Mouse (Mus musculus): ENCODE measurements around the gene Mgat3. TPM values are rescaled to one million over a fixed set of nuclear protein-coding genes. Genes with fewer than 3 reads are reported as not detected.

Mgat3 gene
- total RNA-seq, 2 experiments from 2014 or later = 1.6 to 2.0 TPM

DNA sequence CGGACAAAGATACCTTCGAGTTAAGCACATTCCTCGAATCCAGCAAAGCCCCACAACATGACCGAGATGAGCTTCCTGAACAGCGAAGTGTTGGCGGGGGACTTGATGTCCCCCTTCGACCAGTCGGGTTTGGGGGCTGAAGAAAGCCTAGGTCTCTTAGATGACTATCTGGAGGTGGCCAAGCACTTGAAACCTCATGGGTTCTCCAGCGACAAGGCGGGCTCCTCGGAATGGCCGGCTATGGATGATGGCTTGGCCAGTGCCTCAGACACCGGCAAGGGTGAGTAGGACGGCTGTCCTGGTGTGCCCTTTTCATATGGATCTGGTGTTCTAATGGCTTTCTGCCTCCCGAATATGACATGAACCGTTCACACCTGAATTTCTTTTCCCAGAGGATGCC, 82.7 kb downstream of the Mgat3 start:
- DNase-seq = no peak
- intact Hi-C loops (cut with DNase I) = no loop called here

GRCm38 (mm10) chr15:80256656-80257601, 83.4 kb downstream of the Mgat3 start:
- intact Hi-C loops (cut with DNase I) = no loop called here

DNA sequence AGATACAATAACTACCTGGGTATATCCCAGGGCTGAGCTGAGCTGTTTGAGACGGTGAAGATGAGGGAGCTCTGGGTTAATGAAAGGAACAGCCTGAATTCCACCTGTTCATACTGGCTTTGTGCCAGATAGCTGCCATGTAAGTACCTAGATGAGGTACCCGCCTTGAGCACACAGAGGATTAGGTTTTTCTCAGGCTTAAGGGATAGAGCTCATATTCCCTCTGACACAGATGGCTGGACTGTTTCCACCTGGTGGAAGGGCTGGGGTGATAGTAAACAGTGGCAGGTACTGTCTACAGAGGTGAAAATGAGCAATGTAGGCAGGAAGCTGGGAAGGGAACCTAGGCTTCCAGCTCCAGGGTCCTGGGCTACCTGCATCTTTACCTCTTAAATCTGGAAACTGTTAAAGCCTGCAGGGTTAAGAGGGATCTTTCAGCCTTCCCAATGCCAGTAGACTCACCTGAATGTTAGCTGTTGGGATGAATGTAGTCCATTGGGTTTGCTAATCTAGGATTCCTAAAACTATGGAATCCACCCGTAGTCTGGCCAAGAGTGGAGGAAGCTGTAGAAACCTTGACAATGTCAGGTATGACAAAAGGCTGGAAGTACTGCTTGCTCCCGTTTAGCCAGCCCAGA, 84.2 kb downstream of the Mgat3 start:
- intact Hi-C loops (cut with DNase I) = no loop called here

More at GRCm38 (mm10) chr15:80256656-80257601, 83.4 kb downstream of the Mgat3 start:
- DNase-seq = no peak

DNA sequence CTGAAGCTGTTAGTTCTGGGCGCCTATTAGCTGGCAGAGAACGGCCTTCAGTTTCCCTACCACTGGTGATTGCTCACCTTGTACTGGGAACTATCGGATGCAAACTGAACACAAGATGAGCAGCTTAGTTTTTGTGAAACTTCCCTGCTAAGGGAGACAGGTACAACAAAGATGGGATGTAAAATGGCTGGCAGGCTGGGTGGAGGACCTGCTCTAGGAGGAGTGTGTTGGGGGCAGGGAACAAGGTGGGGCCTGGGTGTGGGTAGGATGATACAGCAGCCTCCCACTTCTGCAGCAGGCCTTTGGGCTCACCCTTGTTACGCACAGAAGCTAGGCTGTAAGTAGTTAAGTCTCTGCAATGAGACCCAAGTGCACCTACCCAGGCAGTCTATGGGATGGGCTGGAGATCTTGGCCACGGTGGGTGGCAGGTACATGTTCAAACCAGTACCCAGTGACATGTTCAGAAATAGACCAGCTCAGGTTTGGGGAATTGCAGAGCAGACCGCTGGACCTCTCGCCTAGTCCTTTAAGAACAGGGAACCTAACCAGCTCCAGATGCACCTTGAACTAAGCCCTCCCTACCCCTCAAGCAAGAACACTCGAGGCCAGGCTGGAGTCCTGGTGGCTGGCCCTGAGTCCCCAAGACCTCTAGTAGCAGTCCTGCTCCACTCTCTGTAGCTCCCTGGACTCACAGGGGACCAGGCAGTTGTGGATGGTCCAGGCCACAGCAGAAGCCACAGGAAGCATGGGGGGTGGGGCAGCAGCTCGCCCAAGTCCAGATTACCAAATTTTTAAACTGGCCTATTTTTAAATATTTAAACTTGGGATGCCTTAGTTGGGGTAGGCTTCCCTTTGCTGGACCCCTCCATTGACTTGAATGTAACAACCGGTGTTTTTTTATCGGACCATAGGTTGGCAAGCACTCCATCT, 85.0 kb downstream of the Mgat3 start:
- peak; percentile 26 to 28 for DNase-seq
- intact Hi-C loops (cut with DNase I) = no loop called here

More for the DNA sequence above, 84.2 kb downstream of the Mgat3 start:
- peak in 1 of 2 experiments; percentile 29 for DNase-seq

DNA sequence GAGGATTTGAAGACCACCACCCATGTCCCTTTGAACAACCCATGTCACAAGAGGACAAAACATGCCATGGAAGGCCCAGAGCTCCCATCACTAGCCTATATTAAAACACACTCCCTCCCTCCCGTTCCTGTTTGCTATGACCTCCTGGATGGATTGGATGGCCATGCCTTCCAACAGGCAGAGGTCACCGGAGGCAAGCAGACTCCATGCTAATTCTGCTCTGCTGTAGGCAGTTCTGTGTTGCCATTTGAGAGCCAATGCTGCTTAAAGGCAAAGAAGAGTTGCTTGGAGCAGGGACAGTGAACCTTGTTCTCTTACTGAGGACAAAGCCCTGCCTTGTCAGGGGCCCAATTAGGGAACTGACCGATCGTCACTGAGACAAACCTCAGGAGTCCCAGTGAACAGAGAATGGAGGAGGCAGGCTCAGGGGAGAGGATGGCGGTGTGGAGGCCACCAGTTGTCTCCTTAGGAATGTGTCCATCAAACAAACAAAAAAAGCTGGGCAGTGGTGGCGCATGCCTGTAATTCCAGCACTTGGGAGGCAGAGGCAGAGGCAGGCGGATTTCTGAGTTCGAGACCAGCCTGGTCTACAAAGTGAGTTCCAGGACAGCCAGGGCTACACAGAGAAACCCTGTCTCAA, 86.0 kb downstream of the Mgat3 start:
- DNase-seq = no peak
- intact Hi-C loops (cut with DNase I) = loop anchor here (2.0 to 10.0 kb wide), 3 partner anchors 33 to 935 kb away; partner anchors contain the start of gene Mrtfa

- peak; percentile 86 to 92 for DNase-seq
- intact Hi-C loops (cut with DNase I) = loop anchor here (2.0 to 10.0 kb wide), 3 partner anchors 34 to 934 kb away; partner anchors contain the start of gene Mrtfa
Observed at GRCm38 (mm10) chr15:80260677-80261076, 87.2 kb downstream of the Mgat3 start.

DNA sequence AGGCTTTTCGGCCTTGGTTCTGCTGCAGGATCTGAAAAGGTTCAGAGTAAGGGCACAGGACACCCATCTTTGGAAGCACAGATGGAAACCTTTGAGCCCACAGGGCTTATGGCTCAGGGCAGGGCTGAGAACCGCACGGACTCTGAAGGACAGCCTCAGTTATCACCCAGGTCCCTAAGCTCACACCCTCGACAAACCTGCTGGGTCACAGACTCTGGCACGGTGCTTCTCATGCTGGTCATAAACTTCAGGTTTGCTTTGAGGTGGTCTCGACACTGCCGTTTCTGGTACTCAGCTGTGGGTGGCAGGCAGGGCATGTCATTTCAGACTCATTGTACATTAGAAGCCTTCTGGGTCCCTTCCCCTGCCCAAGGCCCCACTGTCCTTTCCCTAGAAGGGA, 87.6 kb downstream of the Mgat3 start:
- intact Hi-C loops (cut with DNase I) = loop anchor here (2.0 to 10.0 kb wide), 3 partner anchors 34 to 934 kb away; partner anchors contain the start of gene Mrtfa

GRCm38 (mm10) chr15:80263610-80264575, 90.4 kb downstream of the Mgat3 start, which contains the start of gene Rps19bp1:
Gene Rps19bp1 (minus strand): TSS chr15:80264315.
- DNase-seq = peak; percentile 89 to 91
- intact Hi-C loops (cut with DNase I) = loop anchor here (5.0 to 10.0 kb wide), 2 partner anchors 533 to 931 kb away; partner anchors contain the start of gene Mrtfa

More for the DNA sequence above, 87.6 kb downstream of the Mgat3 start:
- DNase-seq = no peak

Other genes starting within 250 kb of the Mgat3 start
- gene Cbx7, start 202.6 kb upstream of the Mgat3 start, total RNA-seq (2021) = 1 to 10 TPM; 3.6 to 7.8 TPM
- gene Pdgfb, start 158.7 kb upstream of the Mgat3 start, total RNA-seq (2021) = 10 to 100 TPM; 42.2 to 43.4 TPM
- 10 to 100 TPM; 77.8 to 79.6 TPM for gene Syngr1, start 82.4 kb upstream of the Mgat3 start, total RNA-seq (2021)
- gene Rpl3, start 81.9 kb upstream of the Mgat3 start, total RNA-seq (2021) = 100 to 1,000 TPM; 278 to 293 TPM
- 10 to 100 TPM; 27.8 to 32.4 TPM for gene Tab1, start 40.6 kb upstream of the Mgat3 start, total RNA-seq (2021)
- gene Mief1, start 60.3 kb downstream of the Mgat3 start, total RNA-seq (2021) = 10 to 100 TPM; 31.0 to 33.0 TPM
- 10 to 100 TPM in 1 of 2 experiments, 1 to 10 TPM in 1; 3.4 to 24.9 TPM for gene AC140267.1, start 62.1 kb downstream of the Mgat3 start, total RNA-seq (2021)
- 10 to 100 TPM; 83.7 to 91.1 TPM for gene Atf4, start 81.5 kb downstream of the Mgat3 start, total RNA-seq (2021)
- 10 to 100 TPM; 17.8 to 18.8 TPM for gene Rps19bp1, start 90.6 kb downstream of the Mgat3 start, total RNA-seq (2021)
- under 1 TPM in 1 of 2 experiments, not detected in 1; 0.10 TPM for gene Cacna1i, start 113.5 kb downstream of the Mgat3 start, total RNA-seq (2021)